Comparison of ENCODE assay signal across 8 mouse cellular contexts in genomic region chr7:68129077-68129511, GRCm38 (mm10).
DNase-seq lines count a peak whose midpoint lies in the region; ATAC-seq and TF ChIP-seq lines count a peak whose summit lies in the region.

No protein-coding gene starts in this region.

- peak; percentile 94 for ATAC-seq in cerebellum, adult (ENCODE audit: insufficient number of reproducible peaks, low FRiP score, low TSS enrichment)
- peak; percentile 94 for ATAC-seq in forebrain, embryonic 14.5 days
- peak; percentile 79 for ATAC-seq in neutrophil, adult 5-6 weeks (ENCODE audit: extremely low read depth, insufficient number of reproducible peaks, low FRiP score, poor library complexity, severe bottlenecking)

- no peak for TF ChIP-seq EP300 in ES-Bruce4 (IDR thresholded peaks at IDR 0.05; ENCODE audit: insufficient read depth, low read depth, low read length)

- peak; percentile 5 for TF ChIP-seq POLR2A in ES-Bruce4 (IDR thresholded peaks at IDR 0.05; ENCODE audit: insufficient read depth, low read length)
- peak; percentile 70; the same call in 1 of the 2 replicates for TF ChIP-seq POLR2A in lung, adult 2 months (IDR thresholded peaks at IDR 0.05; ENCODE audit: borderline replicate concordance, extremely low read depth, low read depth, low read length)

- H3K27ac ChIP-seq in ES-Bruce4 (ENCODE audit: insufficient read depth, low read length), result peak overlapping the region; percentile 52; the same call in 1 of the 2 replicates
- H3K27ac ChIP-seq in forebrain, embryonic 14.5 days (ENCODE audit: low read depth, low read length), result peak overlapping the region; percentile 97

- 0% methylated on average over 19 of the region's 19 CpGs for WGBS in forebrain, embryonic 14.5 days
- WGBS in lung, adult 2 months, result under 1% methylated on average over 19 of the region's 19 CpGs

- H3K9me3 ChIP-seq in ES-Bruce4 (replicated peaks; ENCODE audit: control insufficient read depth, insufficient read depth, low read length, poor library complexity, severe bottlenecking), result no peaks in the 10 kb centered on the region
- H3K9me3 ChIP-seq in forebrain, embryonic 14.5 days (replicated peaks; ENCODE audit: control insufficient read depth, low read length), result no peaks in the 10 kb centered on the region

- no peaks in the 10 kb centered on the region for H3K27me3 ChIP-seq in ES-Bruce4 (ENCODE audit: control insufficient read depth, insufficient read depth, low read length, poor library complexity, severe bottlenecking)
- no peaks in the 10 kb centered on the region for H3K27me3 ChIP-seq in forebrain, embryonic 14.5 days (replicated peaks; ENCODE audit: control insufficient read depth, insufficient read depth, low read length)

- H3K4me3 ChIP-seq in ES-Bruce4 (ENCODE audit: low read depth, low read length), result peak overlapping the region; percentile 90
- peak overlapping the region; percentile 52 for H3K4me3 ChIP-seq in forebrain, embryonic 14.5 days (ENCODE audit: low read depth, low read length)
- H3K4me3 ChIP-seq in lung, adult 2 months (replicated peaks; ENCODE audit: extremely low read depth, low read depth, low read length), result peak overlapping the region; percentile 89

- H3K4me2 ChIP-seq in forebrain, embryonic 14.5 days (ENCODE audit: low read length), result peak overlapping the region; percentile 67

- no peak for TF ChIP-seq CTCF in ES-Bruce4 (IDR thresholded peaks at IDR 0.05; ENCODE audit: low read depth, low read length)
- TF ChIP-seq CTCF in lung, adult 2 months (IDR thresholded peaks at IDR 0.05; ENCODE audit: insufficient read depth, low read length), result no peak

- DNase-seq in forebrain, embryonic 14.5 days (ENCODE audit: low spot score), result peak; percentile 100
- peak; percentile 96 for DNase-seq in heart, postnatal 25 days (ENCODE audit: low spot score)
- peak; percentile 98 to 100 for DNase-seq in layer of hippocampus, adult 18-20 months (ENCODE audit: low spot score in 2 of 2)
- peak; percentile 98 for DNase-seq in lung, adult 2 months
- DNase-seq in thymus, adult 18-20 months, result peak; percentile 88 to 95

- H3K9ac ChIP-seq in ES-Bruce4 (ENCODE audit: low read depth, poor library complexity, severe bottlenecking), result peak overlapping the region; percentile 69
- H3K9ac ChIP-seq in forebrain, embryonic 14.5 days (ENCODE audit: low read length), result peak overlapping the region; percentile 71

- intact Hi-C loops in heart, postnatal 25 days (cut with DNase I), result loop anchor here (5.0 kb wide), 3 partner anchors 42 to 342 kb away; no protein-coding TSS in a partner anchor

- no peaks in the 10 kb centered on the region for H3K36me3 ChIP-seq in ES-Bruce4 (ENCODE audit: control insufficient read depth, insufficient read depth, low read length, poor library complexity, severe bottlenecking)
- no peaks in the 10 kb centered on the region for H3K36me3 ChIP-seq in forebrain, embryonic 14.5 days (ENCODE audit: control insufficient read depth, insufficient read depth, low read length)

- peaks cover 4% of the 10 kb centered on the region for H3K4me1 ChIP-seq in ES-Bruce4 (ENCODE audit: control insufficient read depth, insufficient read depth, low read length)
- H3K4me1 ChIP-seq in forebrain, embryonic 14.5 days (ENCODE audit: control insufficient read depth, insufficient read depth, low read length), result peaks cover 13% of the 10 kb centered on the region
- peaks cover 23% of the 10 kb centered on the region for H3K4me1 ChIP-seq in lung, adult 2 months (ENCODE audit: control insufficient read depth, insufficient read depth, low read length)

Comparison
In these comparisons a context has a peak if more than half of its experiments do, and no peak if none do; other contexts are left out.
1. Peak in every context shown above with its lines: DNase-seq, ATAC-seq, H3K4me3 ChIP-seq and H3K27ac ChIP-seq.